Mouse (Mus musculus) ES-Bruce4 (cell line): Measurements from ENCODE around the gene Slc24a2. TPM values are rescaled to one million over a fixed set of nuclear protein-coding genes. Genes with fewer than 3 reads are reported as not detected.

ENCODE experiments used
- H3K27ac ChIP-seq: 2 replicates; pipeline ENCODE4 v1.5.1; 2012; ENCODE audit warnings: low read length, inconsistent platforms; ENCODE audit not compliant: insufficient read depth
- H3K27me3 ChIP-seq: 2 replicates; pipeline ENCODE4 v1.6.1; 2012; ENCODE audit warnings: mild to moderate bottlenecking, low read length, inconsistent platforms; ENCODE audit not compliant: control insufficient read depth, poor library complexity, insufficient read depth, severe bottlenecking
- H3K36me3 ChIP-seq: 2 replicates; pipeline ENCODE4 v1.6.1; 2012; ENCODE audit warnings: inconsistent platforms, mild to moderate bottlenecking, low read length, moderate library complexity; ENCODE audit not compliant: control insufficient read depth, poor library complexity, insufficient read depth, severe bottlenecking
- H3K4me1 ChIP-seq: one replicate; pipeline ENCODE4 v1.8.1; 2011; ENCODE audit warnings: low read length; ENCODE audit not compliant: control insufficient read depth, insufficient read depth
- H3K4me3 ChIP-seq: 2 replicates; pipeline ENCODE4 v1.5.1; 2011; ENCODE audit warnings: low read depth, mild to moderate bottlenecking, low read length
- H3K9ac ChIP-seq: 2 replicates; pipeline ENCODE4 v1.6.1; 2012; ENCODE audit warnings: low read depth, mild to moderate bottlenecking, inconsistent platforms; ENCODE audit not compliant: poor library complexity, severe bottlenecking
- H3K9me3 ChIP-seq: replicated peaks from 2 replicates; pipeline ENCODE4 v1.6.1; 2012; ENCODE audit warnings: mild to moderate bottlenecking, low read length, inconsistent platforms; ENCODE audit not compliant: control insufficient read depth, poor library complexity, insufficient read depth, severe bottlenecking
- CTCF ChIP-seq: IDR thresholded peaks from one replicate; pipeline ENCODE4 v1.8.1; 2011; ENCODE audit warnings: low read depth, low read length
- EP300 ChIP-seq: IDR thresholded peaks from 2 replicates; pipeline ENCODE4 v1.6.1; 2011; ENCODE audit warnings: low read depth, low read length; ENCODE audit not compliant: insufficient read depth
- POLR2A ChIP-seq: IDR thresholded peaks from one replicate; pipeline ENCODE4 v1.8.1; 2011; ENCODE audit warnings: low read length; ENCODE audit not compliant: insufficient read depth
- polyA plus RNA-seq: library from polyadenylated mRNA; stranded (reverse); fragments of >200 nt; gene quantifications from 2 replicates; pipeline ENCODE4 v1.2.4, GENCODE M21; 2011; ENCODE audit warnings: low read depth; ENCODE audit not compliant: missing spikeins, insufficient read depth, insufficient read length

Slc24a2 gene
- polyA plus RNA-seq, 1 experiment = not detected

- Histone ChIP-seq H3K27ac (no peak overlapping the region), H3K4me1 (no peaks in the 10 kb centered on the region), H3K9me3 (no peaks in the 10 kb centered on the region), H3K27me3 (no peaks in the 10 kb centered on the region), H3K36me3 (no peaks in the 10 kb centered on the region), H3K9ac (no peak overlapping the region), H3K4me3 (no peak overlapping the region)
- TF ChIP-seq POLR2A (no peak), CTCF (no peak), EP300 (no peak)
Observed at GRCm38 (mm10) chr4:87086933-87087577, 143.2 kb downstream of the Slc24a2 start.

- Histone ChIP-seq H3K4me3 (no peak overlapping the region), H3K36me3 (no peaks in the 10 kb centered on the region)
Observed at GRCm38 (mm10) chr4:87081321-87081720, 149.0 kb downstream of the Slc24a2 start.

GRCm38 (mm10) chr4:87079305-87079704 is 151.0 kb downstream of the Slc24a2 start:
- no peaks in the 10 kb centered on the region for H3K27me3 ChIP-seq
- no peak overlapping the region for H3K4me3 ChIP-seq
- no peaks in the 10 kb centered on the region for H3K4me1 ChIP-seq
- no peak overlapping the region for H3K27ac ChIP-seq
- TF ChIP-seq POLR2A (no peak), EP300 (no peak), CTCF (no peak)
- no peaks in the 10 kb centered on the region for H3K36me3 ChIP-seq
- H3K9ac ChIP-seq = no peak overlapping the region
- no peaks in the 10 kb centered on the region for H3K9me3 ChIP-seq

More at GRCm38 (mm10) chr4:87081321-87081720, 149.0 kb downstream of the Slc24a2 start:
- H3K9ac ChIP-seq = no peak overlapping the region
- H3K27me3 ChIP-seq = no peaks in the 10 kb centered on the region
- no peaks in the 10 kb centered on the region for H3K4me1 ChIP-seq
- no peaks in the 10 kb centered on the region for H3K9me3 ChIP-seq
- TF ChIP-seq POLR2A (no peak), CTCF (no peak), EP300 (no peak)
- no peak overlapping the region for H3K27ac ChIP-seq

- no peak for TF ChIP-seq POLR2A
- no peak for TF ChIP-seq EP300
- TF ChIP-seq CTCF = no peak
- Histone ChIP-seq H3K36me3 (no peaks in the 10 kb centered on the region), H3K4me1 (no peaks in the 10 kb centered on the region), H3K9me3 (no peaks in the 10 kb centered on the region), H3K9ac (no peak overlapping the region), H3K4me3 (no peak overlapping the region), H3K27ac (no peak overlapping the region), H3K27me3 (no peaks in the 10 kb centered on the region)
Observed at GRCm38 (mm10) chr4:87078726-87079125, 151.6 kb downstream of the Slc24a2 start.

GRCm38 (mm10) chr4:87075761-87076160 is 154.5 kb downstream of the Slc24a2 start:
- no peaks in the 10 kb centered on the region for H3K36me3 ChIP-seq
- H3K4me3 ChIP-seq = no peak overlapping the region
- no peak overlapping the region for H3K27ac ChIP-seq
- no peak overlapping the region for H3K9ac ChIP-seq
- H3K9me3 ChIP-seq = no peaks in the 10 kb centered on the region
- no peaks in the 10 kb centered on the region for H3K4me1 ChIP-seq
- H3K27me3 ChIP-seq = no peaks in the 10 kb centered on the region
- TF ChIP-seq POLR2A (no peak), CTCF (no peak), EP300 (no peak)

GRCm38 (mm10) chr4:87068121-87068520 is 162.2 kb downstream of the Slc24a2 start:
- TF ChIP-seq CTCF (no peak), POLR2A (no peak), EP300 (no peak)
- H3K4me1 ChIP-seq = no peaks in the 10 kb centered on the region
- no peaks in the 10 kb centered on the region; the same call in 1 of the 2 replicates for H3K27me3 ChIP-seq
- H3K9ac ChIP-seq = no peak overlapping the region
- H3K4me3 ChIP-seq = no peak overlapping the region
- H3K36me3 ChIP-seq = no peaks in the 10 kb centered on the region
- no peak overlapping the region for H3K27ac ChIP-seq
- H3K9me3 ChIP-seq = no peaks in the 10 kb centered on the region
